Mouse (Mus musculus): ENCODE data around the gene Uso1.

Gene Uso1

GRCm38 (mm10) chr5:92148248-92148647 is 10.5 kb downstream of the Uso1 start:
- in situ Hi-C loops (cut with MboI; ENCODE audit: unreplicated experiment in 2 of 2): loop anchor here in 1 of 2 experiments (25.0 kb wide), 1 partner anchor 1786 kb away; the partner anchor contains the start of genes Ankrd17 and Gm9958

GRCm38 (mm10) chr5:92149330-92149982 is 11.7 kb downstream of the Uso1 start:
- in situ Hi-C loops (cut with MboI; ENCODE audit: unreplicated experiment in 2 of 2): loop anchor here in 1 of 2 experiments (25.0 kb wide), 1 partner anchor 1787 kb away; the partner anchor contains the start of genes Ankrd17 and Gm9958

DNA sequence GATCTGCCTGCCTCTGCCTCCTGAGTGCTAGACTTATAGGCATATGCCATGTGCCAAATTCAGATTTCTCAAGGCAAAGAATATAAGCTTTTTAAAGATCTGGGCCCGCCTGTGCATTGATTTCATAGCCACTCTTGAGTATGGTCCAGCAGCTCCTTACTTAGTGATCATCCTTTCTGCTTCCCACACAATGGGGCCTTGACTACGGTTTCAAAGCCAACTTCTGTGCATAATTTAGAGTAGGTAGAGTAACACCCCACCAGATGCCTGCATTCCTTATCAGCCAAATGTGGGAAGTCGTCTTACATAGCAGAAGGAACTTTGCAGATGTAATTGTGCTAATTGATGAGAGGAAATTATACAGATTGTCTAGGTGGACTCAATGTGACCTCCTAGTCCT is 17.1 kb downstream of the Uso1 start:
- in situ Hi-C loops (cut with MboI; ENCODE audit: unreplicated experiment in 2 of 2): no loop called here

DNA sequence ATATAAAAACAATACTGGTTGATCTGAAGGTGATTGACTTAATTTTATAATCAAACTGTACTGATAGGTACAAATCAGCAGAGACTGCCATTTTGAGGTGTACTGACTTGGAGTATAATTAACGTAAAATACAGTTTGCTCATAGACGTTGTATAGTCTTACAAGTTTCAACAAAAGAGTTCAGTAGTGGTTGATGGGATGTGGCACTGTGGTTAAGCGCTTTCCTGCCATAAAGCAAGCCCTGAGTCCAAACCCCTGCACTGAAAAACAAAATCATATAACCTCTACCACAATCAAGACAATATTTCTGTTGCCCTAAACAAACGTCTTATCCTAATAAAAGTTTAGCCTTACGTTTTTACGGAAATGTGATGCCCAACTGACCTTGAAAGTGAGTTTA is 28.2 kb downstream of the Uso1 start:
- in situ Hi-C loops (cut with MboI; ENCODE audit: unreplicated experiment in 2 of 2): no loop called here

DNA sequence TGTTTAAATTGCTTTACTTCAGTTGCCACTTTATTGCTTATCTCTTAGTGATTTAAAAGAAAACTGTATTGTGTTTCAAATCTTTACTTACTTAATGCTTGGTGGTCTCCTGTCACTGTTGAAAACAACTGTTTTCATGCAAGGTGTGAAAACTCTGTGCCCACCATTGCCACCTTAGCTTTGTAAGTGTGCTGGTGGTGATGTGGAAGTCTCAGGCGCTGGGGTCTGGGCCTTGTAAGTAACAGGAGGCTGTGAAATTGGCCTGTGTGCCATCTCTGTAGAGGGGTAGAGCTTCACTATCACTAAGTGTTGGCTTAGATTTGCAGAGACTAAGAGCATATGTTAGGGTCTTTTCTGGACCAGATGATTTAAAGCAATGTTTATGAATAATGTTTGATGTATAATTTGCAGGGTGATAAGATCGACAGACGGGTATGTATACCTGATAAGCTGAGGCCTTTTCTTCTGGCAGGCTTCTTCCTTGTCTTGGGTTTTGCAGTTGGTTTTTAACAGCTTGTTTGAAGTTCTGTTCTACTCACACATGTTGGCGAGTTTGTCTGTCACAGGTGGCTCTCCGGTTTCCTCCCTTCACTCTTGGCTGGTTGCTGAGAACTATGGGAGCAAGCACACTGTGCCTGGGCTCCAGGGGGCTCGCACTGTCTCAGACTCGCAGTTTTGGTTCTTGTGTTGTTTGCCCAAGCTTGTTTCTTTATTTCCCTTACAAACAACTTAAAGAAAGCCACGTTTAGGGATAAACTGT is 45.5 kb downstream of the Uso1 start:
- in situ Hi-C loops (cut with MboI; ENCODE audit: unreplicated experiment in 2 of 2): no loop called here

GRCm38 (mm10) chr5:92188881-92189483 is 51.2 kb downstream of the Uso1 start:
- in situ Hi-C loops (cut with MboI; ENCODE audit: unreplicated experiment in 2 of 2): no loop called here

- in situ Hi-C loops (cut with MboI; ENCODE audit: unreplicated experiment in 2 of 2): loop anchor here in 1 of 2 experiments (10.0 kb wide), 1 partner anchor 179 kb away; no protein-coding TSS in a partner anchor
These were observed 58.0 kb downstream of the Uso1 start for GRCm38 (mm10) chr5:92195716-92196115.

DNA sequence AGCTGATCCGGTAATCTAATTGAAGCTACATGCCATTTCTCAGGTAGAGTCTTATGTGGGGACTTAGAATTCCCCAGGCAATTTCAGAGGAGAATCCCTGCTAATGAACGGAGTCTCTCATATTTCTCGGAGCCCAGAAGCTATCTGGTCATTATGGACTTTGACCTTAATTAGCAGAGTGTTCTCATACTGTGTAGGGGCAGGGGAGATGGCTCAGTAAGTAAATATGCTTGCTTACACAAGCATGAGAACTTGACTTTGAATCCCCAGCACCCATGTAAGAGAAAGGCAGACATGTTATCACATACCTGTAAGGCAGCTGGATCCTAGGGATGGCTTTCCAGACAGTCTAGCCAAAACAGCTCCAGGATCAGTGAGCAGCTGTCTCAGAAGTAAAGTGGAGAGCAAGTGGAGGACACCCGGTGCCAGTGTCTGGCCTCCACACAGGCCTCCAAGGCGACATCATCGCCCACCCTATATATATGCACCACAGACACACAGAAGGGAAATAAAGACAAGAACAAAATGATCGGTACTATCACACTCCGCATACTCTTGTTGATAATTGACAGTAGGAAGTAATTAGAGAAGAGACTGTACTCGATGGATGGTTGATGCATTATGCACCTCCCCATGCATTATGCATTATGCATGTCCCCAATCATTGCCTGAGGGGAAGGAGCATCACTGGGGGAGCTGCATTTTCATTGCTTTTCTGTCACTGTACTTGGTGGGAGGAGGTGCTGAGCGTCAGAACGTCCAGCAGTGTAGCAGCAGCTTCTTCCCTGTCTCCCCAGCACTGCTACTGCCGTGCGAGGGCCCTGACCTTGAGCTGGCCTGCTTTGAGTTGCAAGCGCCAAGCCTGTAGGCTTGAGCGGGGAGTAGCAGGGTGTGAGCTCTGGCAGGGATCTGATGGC is 59.4 kb downstream of the Uso1 start:
- in situ Hi-C loops (cut with MboI; ENCODE audit: unreplicated experiment in 2 of 2): loop anchor here in 1 of 2 experiments (10.0 kb wide), 1 partner anchor 178 kb away; no protein-coding TSS in a partner anchor

GRCm38 (mm10) chr5:92198266-92198665 is 60.5 kb downstream of the Uso1 start:
- in situ Hi-C loops (cut with MboI; ENCODE audit: unreplicated experiment in 2 of 2): loop anchor here in 1 of 2 experiments (10.0 kb wide), 1 partner anchor 177 kb away; no protein-coding TSS in a partner anchor

DNA sequence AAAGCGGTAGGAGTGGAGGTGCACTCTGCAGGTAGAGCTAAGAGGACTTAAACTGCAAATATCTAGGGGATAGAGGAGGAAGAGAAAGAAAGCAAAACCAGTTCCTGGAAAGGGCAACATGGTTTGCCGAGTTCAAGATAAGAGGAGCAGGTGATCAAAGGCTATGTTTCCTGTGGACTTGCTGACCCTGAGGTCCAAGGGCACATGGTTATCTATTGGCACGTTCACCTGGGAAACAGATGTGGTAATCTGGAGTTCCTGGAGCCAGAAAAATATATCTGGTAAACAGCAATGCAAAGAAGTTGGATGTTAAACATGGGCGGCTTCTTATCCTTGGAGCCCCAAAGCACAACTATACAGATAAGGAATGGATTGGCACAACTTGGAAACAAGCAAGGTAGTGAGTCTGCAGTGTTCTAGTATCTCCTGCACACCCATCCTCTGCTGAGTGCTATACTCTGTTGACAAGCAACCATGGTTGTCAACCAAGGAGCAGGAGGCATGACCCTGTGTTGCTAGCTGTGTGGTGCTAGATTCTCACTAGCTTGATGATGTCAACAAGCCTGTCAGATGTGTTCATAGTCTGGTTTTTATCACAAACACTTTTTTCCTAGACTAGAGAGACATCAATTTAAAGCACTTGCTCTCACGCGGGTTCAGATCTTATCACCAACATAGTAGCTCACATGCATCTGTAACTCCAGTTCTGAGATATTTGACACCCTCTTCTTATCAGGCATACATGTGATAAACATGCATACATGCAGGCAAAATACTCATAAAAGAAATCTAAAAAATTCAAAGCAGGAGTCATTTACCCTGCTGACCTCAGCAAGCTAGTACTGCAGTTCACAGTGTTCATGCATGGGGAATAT is 66.7 kb downstream of the Uso1 start:
- in situ Hi-C loops (cut with MboI; ENCODE audit: unreplicated experiment in 2 of 2): no loop called here

DNA sequence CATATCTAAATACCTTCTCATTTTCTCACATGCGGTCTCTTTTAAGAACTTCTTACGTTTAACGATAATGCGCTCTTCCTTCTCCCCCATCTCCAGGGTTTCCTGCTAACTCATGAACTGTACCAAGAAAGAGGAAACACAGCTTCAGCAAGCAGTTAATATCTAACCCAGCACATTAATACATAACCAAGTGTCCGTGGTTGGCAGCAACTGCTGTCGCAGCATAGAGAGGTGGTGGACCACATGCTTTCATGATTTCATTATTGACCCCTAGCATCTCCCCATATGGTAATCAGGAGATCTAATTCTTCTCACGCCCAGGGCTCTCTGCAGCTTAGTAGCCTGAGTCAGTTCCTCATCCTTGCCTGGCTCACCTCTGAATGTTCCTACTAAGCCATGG is 67.4 kb downstream of the Uso1 start:
- in situ Hi-C loops (cut with MboI; ENCODE audit: unreplicated experiment in 2 of 2): no loop called here

GRCm38 (mm10) chr5:92205706-92206105 is 68.0 kb downstream of the Uso1 start:
- in situ Hi-C loops (cut with MboI; ENCODE audit: unreplicated experiment in 2 of 2): no loop called here

- in situ Hi-C loops (cut with MboI; ENCODE audit: unreplicated experiment in 2 of 2): no loop called here
These were observed 68.4 kb downstream of the Uso1 start for GRCm38 (mm10) chr5:92206121-92206520.

- in situ Hi-C loops (cut with MboI; ENCODE audit: unreplicated experiment in 2 of 2): no loop called here
These were observed 72.5 kb downstream of the Uso1 start for GRCm38 (mm10) chr5:92210205-92210604.

DNA sequence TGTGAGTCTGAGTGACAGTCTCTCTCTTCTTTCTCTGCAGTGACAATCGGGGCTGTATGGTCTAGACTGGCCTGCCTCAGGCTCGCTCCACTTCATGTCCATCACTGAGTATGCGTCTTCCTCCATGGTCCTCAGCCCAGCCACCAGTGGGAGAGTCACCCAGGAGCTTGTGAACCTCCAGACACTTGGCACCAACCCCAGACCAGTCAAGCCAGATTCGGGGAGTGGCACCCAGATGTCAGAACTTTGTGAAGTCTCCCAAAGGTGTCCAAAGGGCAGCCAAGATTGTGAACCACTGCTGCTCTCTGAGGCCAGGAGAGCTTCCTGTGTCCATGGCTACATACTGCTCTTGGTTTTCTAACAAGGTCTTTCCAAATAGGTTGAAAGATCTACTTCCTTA is 74.5 kb downstream of the Uso1 start:
- in situ Hi-C loops (cut with MboI; ENCODE audit: unreplicated experiment in 2 of 2): no loop called here

GRCm38 (mm10) chr5:92215308-92215707 is 77.6 kb downstream of the Uso1 start, which contains the start of gene U90926:
Gene U90926, minus strand, starts transcription at chr5:92215408.
- in situ Hi-C loops (cut with MboI; ENCODE audit: unreplicated experiment in 2 of 2): no loop called here

GRCm38 (mm10) chr5:92218915-92219793 is 81.4 kb downstream of the Uso1 start:
- in situ Hi-C loops (cut with MboI; ENCODE audit: unreplicated experiment in 2 of 2): no loop called here

GRCm38 (mm10) chr5:92219826-92220225 is 82.1 kb downstream of the Uso1 start:
- in situ Hi-C loops (cut with MboI; ENCODE audit: unreplicated experiment in 2 of 2): no loop called here

Measured in v-Abl transformed pro-B cells (cell line).